Mouse (Mus musculus): Measurements from ENCODE around the gene Chrna4.
A peak's percentile ranks its signal among the peaks of the same experiment; 100 is the strongest.

The Chrna4 gene

DNA sequence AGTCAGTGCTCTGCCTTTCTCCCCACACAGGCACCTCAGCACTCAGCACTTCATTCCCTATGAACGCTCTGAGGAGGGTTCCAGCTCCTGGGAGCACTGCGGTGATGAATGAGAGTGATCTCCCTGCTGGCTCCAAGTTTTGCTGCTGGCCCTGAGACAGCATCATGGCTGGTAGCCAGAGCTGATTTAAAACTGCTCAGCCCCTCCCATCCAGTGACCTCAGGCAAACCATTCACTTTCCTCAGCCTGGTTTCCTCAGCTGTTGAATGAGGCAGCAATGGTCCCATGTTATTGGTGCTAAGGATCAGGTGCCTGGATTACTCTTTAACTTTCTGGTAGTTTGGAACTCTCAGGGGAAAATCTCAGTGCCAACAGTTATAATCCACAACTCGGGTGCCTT, at the start of gene Chrna4:
TSS of gene Chrna4 (minus strand) at position 110 of the 400 bp plus-strand sequence.
- peak; percentile 1 for DNase-seq

DNA sequence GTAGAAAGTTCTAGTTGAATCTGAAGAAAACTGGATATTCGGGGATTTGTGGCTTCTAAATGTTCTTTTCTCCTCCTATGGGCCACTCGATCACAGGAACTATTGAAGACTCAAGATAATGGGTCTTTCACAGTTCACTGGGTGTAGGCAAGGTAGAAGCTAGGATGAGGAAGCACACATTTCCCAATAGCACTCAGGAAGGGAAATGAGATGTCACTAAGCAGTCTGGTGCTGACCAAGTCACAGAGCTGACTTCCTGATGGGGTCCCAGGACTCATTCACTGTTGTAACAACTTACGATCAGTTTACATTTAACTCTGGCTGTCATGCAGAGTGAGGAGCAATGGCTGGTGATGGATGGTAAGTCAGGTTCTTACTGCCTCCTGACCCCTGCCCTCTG, 46.8 kb upstream of the Chrna4 start:
- DNase-seq: peak; percentile 17

DNA sequence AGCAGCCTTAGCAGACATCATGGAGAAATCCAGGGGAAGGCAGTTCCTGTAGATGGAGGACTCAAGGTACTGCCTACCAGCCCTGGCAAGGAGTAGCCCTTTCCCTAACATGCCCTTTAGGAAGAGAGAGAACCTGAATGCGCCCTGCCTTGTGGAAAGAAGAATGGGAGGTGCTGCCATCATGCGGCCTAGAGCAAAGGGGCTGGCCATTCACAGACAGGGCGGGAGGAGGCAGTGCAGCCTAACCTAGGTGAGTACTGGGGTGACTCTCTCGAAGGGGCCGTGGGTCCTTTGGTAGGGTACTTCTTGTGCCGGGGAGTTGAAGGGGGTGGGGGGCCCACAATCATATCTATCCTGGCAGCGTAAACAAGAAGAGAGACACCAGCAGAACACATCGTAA, 41.7 kb upstream of the Chrna4 start:
- DNase-seq: no peak

DNA sequence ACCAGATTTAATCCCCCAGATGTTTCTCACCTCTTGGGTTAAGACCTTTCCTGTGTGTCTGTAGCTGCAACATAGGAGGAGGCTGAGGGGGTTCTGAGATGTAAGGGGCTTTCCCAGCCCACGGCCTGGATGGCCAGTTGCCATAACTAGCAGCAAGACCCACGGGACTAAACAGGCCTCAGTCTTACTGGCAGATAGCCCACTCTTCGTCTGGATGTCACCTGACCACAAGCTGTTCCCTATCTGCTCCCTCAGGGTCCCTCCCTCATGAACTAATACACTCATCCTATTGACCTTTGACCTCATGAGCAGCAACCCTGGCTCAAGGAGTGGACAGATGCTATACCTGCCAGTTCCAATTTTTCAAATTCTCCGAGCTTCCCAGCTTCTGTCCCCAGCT, 40.6 kb upstream of the Chrna4 start:
- no peak for DNase-seq

DNA sequence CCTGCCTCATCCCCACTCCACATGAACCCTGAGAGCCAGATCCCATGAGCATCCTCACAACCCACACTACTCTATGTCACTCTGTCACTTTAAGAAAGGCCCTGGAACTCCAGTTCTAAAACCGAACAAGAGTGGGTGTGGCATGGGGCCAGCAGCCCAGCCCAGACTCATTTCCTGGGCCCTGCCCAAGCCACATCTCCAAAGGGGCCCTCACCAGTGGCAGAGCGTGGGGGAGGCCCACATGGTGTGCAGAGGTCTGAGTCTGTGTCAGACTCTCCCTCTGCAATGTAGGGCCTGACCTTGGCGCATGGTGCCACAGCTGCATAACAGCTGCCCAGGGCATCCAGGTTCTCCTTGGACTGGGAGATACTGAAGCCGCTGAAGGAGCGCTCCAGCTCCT, 37.5 kb upstream of the Chrna4 start:
- DNase-seq: peak; percentile 7

DNA sequence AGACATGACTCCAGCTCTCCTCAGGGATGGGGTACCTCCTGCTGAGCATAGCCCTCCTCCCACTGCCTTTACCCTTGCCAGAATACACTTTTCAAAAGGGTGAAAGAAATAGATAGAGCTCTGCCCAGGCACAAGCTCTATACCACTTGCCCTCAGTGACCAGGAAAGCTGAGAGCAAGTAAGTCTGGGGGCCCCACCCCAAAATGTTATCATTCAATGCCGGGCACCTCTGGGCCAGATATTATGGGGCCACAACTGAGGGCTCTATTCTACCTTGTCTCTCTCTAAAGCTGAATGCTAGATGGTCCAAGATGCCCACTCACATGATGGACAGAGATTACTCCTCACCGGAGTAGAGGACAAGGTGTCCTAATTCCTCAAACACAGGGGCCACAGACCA, 36.2 kb upstream of the Chrna4 start:
- no peak for DNase-seq

DNA sequence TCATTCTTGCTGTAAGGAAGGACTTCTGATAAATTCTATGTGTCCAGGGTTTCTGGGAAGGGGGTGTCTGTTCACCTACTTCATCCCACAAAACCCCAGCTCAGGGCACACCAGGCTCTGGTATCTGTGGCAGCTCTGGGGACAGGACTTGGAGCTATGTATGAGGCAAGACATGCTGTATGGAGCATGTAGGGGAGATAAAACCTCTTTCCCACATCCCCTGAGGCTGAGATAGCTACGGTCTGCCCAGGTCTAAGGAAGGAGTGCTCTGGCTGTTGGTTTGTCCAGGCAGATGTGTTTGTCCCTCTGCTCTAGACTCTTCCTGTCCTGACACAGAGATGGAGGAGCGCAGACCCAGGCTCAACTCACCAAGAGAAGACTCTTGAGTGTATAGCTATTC, 35.6 kb upstream of the Chrna4 start:
- no peak for DNase-seq

DNA sequence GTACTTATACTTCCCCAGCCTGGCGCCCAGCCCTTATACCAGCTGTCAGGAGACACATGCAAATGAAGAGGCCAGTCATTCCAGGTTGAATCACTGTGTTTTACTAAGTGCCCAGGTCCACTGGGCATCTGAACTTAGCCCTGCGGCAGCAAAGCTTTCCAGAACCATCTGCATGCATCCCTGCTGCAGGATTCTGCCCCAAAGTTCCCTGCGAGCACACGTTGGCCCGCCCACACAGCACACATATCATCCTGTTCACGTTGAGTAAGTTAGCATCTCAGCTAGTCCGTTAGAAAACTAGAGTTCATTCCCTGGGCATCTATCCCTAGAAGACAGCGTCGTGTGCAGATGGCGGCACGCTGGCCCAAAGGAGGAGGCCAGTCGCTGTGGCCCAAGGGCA, 32.2 kb upstream of the Chrna4 start:
- DNase-seq: no peak

DNA sequence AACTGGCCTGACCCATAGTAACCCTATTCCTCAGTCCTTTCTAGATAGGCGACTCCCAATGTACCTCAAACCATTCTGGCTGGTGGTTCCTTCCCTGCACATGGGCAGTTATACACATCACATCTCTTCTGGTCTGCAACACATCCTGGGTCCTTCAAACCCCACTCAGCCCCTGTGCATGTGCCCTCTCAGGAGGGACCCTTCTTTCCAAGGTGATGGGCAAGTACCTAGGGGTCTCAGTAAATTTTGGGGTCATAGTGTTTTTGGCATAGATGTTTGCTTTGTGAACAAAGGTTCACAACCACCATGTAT, 29.0 kb upstream of the Chrna4 start:
- DNase-seq: no peak

DNA sequence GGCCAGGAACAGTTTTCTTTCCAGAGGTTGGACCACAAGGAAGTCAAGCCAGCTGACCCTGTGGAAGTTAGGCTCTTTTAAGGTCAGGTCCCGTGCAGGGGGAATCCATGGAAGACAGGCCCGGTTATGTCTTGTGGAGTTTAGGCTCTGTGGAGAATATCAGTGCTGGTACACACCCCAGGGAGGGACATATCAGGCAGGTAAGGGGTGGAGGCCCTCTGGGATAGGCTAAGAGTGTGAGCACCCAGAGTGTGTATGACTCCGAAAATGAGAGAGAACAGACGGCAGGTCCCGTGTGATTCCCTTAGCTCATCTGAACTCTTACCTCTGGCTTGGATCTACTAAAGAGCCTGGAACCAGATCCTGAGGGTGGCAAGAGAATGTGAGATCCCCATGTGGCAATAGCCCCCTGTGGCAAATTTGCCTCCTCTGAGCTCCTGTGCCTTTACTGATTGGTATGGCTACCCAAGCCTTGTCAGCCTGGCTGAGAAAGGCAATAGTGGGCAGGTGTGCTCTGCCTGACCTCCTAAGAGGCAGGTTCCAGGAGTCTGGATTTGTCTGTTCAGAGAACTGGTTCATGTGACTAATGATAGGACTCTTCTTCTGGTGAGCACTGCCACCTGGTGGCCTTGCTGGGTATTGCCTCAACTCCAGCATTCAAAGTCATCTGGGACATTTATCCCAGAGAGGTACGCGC, 28.5 kb upstream of the Chrna4 start:
- peak; percentile 87 for DNase-seq

DNA sequence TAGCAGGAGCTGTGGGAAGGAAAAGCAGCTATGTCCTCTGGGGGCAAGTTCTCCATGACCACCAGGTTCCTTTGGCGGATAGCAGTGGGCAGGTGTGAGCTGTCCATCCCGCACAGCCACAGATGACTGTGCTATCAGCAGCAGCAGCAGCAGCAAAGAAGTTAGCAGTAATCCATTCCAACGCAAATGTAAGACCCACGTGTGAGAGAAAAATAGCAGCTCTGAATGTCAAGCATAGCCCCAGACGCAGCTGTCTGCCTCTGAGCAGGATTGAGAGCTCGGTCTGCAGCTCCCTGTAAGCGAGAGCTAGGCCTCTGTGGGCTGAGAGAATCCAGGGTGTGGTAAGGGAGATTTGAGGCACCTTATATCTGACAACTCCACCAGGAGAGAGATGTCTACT, 26.8 kb upstream of the Chrna4 start:
- no peak for DNase-seq

DNA sequence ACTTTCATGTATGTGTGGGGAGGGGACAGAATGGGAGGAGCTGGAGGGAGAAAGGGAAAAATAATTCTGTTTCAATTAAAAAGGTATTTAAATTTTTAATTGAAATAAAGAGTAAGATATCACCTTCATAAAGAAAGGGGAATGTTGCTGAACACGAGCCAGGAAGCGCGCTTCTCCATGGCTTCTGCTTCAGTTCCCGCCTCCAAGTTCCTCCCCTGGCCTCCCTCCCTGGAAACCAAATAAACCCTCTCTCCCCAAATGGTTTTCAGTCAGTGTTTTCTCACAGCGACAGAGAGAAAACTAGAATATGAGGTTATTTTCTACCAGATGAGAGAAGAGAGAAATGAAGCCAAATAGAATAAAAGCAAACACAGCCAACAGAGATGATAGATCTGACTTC, 25.2 kb upstream of the Chrna4 start:
- DNase-seq: no peak

DNA sequence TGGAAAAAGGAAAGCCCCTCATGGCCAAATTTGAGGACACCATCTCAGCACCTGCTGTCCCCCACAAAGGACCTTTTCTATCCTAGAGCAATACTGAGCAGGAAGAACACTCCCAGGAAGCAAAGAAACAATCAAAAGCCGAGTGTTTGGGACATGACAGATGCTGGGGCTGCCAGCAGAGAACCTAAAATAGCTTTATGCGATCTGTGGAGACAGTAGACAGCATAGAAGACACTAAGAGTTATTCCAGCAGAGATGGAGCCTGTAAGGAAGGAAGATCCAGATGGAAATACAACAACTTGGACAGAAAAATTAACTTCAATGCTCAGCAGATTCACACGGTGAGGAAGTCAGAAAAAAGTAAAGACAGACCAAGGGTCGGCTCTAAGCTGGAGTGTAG, 22.5 kb upstream of the Chrna4 start:
- no peak for DNase-seq

DNA sequence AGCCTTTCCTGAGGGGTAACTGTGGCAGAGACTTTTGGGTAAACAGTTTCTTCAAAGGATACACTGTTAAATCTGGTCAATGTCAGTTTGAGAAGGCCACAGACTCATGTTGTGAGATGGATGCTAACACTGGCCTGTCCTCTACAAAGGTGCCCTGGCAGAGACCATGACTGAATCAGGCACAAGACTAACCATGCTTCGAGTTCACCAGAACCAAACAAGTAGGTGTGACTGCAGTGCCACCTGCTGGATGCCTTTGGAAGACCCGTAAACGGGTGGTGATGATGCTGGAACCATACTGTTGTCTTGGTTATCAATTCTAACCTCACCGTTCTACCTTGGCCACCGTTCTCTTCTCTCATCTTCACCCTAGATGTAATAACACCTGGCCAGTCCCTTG, 16.8 kb upstream of the Chrna4 start:
- DNase-seq: peak; percentile 80

DNA sequence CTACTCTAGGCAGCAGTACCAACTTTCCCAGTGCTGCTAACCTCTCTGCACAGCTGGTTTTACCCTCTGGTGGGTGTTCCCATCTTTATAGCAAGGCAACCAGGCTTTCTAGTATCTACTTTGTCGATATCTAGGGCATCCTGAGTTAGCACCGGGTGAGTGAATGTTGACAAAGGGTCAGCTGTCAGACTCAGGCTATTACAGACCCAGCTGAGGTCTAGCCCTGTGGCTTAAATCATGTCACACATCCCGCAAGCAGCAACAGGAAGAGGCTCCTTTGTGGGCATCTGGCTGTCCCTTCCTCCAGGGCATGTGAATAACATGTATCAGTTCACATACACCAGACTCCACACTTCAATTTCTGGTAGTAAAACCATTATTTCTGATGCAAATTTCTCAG, 14.8 kb upstream of the Chrna4 start:
- no peak for DNase-seq

DNA sequence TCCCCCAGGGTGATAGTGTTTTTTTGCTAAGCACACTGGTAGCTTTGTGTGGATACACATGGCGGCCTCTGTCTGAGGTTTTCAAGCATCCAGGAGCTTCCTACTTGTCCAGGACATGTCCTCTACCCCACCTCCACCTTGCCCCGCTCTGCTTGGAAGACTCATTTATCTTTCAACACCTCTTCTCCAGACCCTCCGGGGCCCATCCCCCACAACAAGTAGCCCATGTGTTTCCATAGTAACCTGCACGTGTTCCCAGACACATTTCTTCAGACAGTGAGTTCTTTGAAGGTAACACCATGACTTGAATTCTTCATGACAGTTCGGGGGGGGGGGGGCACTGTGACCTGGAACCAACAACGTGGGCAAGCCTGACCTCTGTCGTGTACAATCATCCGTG, 14.0 kb upstream of the Chrna4 start:
- DNase-seq: no peak

DNA sequence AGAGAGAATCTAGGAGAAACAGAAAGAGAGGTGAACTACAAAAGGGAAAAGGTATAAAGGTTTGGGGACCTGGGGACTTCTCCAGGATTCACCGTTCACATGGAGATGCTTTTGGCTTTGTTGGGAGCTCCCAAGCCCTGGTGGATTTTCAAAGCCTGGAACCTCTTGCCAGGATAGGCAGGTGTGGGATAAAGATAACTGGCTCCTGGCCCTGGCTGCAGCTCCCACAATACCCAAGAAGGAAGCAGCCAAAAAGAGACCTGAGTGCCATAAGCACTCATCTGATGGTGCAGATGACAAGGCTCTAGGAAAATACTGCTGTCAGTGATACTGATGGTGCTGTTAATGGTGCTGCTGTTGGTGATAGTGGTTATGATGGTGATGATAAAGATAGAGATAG, 8.8 kb upstream of the Chrna4 start:
- no peak for DNase-seq

DNA sequence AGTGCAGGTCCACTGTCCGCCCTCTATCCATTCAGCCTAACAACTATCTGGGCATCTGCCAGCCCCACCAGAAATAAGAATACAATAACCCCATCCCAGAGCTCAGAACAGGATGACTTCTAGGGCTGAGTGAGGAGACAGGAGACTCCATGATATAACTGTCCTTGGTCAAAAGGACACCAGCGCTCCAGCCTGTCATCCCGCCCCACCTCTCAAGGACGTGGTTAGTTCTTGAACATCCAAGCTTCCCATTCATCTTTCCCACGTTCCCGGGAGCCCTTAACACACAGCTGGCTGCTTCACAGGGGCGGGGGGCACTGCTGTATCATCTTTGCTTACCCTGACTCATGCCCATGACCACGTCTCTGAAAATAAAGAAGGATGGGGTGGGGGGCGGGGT, 5.6 kb upstream of the Chrna4 start:
- no peak for DNase-seq

DNA sequence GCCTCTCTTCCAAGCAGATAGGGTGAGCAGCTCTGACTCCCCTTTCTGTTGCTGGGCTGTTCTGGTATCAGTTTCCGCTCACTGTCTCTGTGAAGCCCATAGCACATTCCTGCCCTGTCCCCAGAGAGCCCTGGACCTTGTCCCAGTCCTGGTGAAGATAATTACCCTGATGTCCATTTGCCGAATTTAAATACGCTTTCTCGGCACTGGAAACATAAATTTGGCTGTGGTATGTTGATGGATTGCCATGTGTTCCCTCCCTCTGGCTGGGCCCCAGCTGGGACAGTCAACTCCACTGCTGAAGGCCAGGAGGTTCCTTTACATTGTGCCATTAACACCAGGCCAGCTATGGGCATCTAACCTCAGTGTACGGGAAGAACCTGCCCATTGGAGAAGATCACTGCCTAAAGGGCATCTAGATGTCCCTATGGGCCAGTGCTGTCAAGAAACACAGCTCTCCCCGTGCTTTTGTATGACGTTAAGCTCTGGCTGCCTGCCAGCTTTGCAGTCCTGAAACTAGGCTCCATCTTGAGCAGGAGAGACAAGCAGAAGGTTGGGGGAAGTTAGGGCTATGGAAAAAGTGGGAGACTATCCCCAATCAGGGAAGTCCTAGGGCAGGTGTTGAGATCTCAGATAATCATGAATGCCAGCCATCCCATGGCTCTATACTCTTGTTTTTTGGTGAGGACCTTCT, 5.1 kb upstream of the Chrna4 start:
- DNase-seq: no peak

DNA sequence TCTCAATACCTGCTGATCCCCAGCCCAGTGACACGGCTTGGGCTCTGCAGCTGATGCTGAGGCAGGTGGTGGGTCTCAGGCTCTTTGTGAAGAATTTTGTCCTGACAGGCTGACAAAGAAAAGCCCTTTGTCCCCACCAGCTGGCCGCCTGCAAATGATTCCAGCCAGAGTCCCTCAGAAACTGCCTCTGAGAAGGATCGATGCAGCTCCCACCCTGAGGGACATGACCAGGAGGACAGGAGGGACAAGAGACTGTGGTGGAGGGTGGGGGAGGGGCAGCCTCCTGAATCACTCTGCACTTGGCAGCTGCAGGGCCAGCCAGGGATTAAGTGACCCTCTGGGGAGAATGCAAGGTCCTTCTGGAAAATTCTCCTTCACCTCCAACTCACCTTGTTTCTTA, 655 bp upstream of the Chrna4 start:
- no peak for DNase-seq

DNA sequence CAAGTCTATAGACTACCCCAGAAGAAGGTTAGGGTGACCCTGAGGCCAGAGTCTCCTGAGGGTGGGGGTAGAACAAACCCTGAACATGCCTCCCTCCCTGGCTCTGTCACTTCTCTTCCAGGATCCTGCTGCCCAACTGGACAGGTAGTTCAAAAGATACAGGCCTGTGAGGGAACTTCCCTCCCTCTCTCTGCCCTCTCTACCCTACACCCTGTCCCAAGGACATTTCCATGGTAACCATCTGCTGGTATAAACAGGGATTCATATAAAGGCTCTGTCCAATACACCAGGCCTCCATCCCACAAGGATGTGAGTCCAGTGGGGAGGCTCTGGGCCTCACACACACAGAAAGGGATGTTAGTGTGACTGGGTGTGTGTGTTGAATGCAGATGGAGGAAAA, 970 bp downstream of the Chrna4 start:
- DNase-seq: no peak

DNA sequence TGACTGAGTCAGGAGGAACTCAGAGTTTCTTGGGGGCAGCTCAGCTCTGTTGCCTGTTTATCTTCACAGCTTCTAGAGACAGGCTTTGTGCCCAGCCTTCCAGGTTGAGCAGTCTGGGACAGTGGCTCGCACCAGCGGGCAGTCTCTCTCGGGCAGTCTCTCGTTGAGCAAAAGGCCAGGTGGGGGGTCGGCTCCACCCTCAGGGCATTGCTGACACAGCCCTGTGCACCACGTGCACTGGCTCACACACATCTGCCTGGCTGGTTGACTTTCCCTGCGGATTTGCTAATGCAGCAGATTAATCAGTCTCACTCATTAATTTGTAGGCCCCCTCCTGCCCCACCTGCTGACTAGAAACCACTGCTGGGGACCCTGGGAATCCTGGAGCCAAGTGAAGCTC, 1.4 kb downstream of the Chrna4 start:
- no peak for DNase-seq

DNA sequence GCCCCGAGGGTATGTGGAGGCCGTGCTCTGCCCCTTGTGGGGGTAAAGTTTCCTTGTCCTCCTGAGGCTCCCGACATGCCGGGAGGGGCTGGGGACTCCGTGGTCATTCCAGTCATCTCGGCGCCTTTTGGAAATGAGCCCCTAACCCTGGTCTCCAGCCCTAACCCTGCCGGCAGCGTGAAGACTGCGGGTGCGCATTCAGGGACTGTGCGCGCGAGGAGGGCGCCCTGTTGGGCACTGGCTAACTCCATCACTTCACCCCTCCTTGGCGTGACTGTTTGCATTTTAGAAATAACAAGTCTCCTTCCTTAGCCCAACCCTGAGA, 4.0 kb downstream of the Chrna4 start:
- no peak for DNase-seq

DNA sequence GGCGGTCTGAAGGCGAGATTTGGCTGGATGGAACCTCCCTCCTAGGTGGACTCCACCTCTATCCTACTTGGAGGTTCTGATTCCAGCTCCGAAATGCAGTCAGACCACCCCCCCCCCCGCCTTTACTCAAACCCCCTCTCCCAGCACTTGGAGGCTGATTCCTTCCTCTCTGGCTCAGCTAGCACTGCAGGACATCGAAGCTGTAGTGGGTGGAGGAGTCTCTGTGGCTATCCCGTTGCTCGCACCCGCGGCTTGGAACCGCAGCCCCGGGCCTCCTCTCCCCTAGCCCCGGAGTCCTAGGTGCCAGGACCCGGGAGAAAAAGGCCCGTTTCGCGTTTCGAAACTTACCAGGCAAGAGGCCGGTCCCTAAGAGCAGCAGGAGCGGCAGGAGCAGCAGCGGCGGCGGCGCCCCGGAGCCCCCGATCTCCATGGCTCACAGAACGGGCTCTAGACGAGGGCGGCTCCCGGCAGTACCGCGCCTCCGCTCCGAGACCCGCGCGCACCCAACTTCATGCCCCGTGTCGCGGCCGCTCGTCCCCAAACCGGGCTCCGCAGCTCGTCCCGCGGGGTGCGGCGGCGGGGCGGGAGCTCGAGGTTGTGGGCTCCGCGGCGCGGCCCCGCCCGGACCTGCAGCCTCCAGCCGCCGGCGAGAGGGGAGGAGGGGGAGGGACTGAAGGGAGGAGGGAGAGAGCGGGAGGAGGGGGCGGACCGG, 4.5 kb downstream of the Chrna4 start:
- no peak for DNase-seq

DNA sequence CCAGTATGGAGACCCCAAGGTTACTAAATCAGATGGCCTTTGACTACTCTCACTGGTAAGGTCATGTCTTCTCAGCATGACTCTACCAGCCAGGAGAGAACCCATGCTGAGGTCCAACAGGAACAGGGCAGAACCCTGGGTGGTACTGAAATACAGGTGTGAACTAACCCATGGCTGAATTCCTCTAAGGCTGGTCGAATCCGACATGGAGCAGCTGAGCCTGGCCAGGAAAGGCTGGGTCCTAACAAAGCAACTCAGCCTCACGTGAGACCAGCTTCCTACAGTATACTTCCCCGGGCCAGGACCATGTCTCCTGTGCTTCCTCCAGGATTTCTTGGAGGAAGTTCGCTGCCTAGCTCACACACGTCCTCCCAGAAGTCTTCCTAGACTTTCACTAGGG, 6.8 kb downstream of the Chrna4 start:
- DNase-seq: no peak
